In the genomic region with DNA sequence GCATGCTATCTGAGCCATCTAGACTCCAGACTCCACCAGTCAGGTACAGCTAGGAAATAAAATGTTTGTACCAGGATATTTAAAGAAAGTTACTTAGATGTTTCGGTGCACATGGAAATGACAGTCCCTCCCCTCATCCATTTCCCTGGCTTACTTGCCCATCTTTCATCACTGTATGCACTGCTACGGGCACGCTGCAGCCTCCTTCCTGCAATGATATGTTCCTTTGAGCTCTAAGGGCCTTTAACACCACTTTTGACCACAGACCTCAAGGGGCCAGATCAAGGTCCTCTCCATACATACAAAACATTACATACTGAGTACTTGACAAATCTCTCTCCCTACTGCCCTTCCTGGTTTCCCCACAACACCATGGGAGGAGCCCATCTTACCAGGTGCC, we compare ENCODE assay signal across 8 mouse cellular contexts. TPM values are rescaled to one million over a fixed set of nuclear protein-coding genes. Genes with fewer than 3 reads are reported as not detected.
DNase-seq lines count a peak whose midpoint lies in the region; ATAC-seq and TF ChIP-seq lines count a peak whose summit lies in the region.

No protein-coding gene starts in this region.

- no peaks in the 10 kb centered on the region for H3K27me3 ChIP-seq in heart, embryonic 11.5 days (ENCODE audit: control insufficient read depth, insufficient read depth, low read length)
- no peaks in the 10 kb centered on the region for H3K27me3 ChIP-seq in forebrain, embryonic 13.5 days
- no peaks in the 10 kb centered on the region for H3K27me3 ChIP-seq in liver, embryonic 14.5 days (ENCODE audit: control insufficient read depth, insufficient read depth, low read length)

- no peak overlapping the region for H3K27ac ChIP-seq in heart, embryonic 11.5 days (ENCODE audit: low read depth, low read length)
- no peak overlapping the region; the same call in 1 of the 2 replicates for H3K27ac ChIP-seq in forebrain, embryonic 13.5 days
- H3K27ac ChIP-seq in liver, embryonic 14.5 days = peak overlapping the region; percentile 97

- H3K4me1 ChIP-seq in heart, embryonic 11.5 days (ENCODE audit: control insufficient read depth, insufficient read depth, low read length) = peaks cover 9% of the 10 kb centered on the region; the same call in 1 of the 2 replicates
- H3K4me1 ChIP-seq in forebrain, embryonic 13.5 days = peaks cover 23% of the 10 kb centered on the region
- H3K4me1 ChIP-seq in liver, embryonic 14.5 days (replicated peaks; ENCODE audit: control insufficient read depth in 2 of 2, insufficient read depth in 2 of 2, low read length in 1 of 2) = peaks cover 14 to 16% of the 10 kb centered on the region in 2 experiments

- no peak for DNase-seq in heart, postnatal 10 days
- peak; percentile 55 for DNase-seq in A20 (ENCODE audit: low read depth, low spot score)
- peak in 1 of 3 experiments; percentile 65 for DNase-seq in liver, embryonic 14.5 days (ENCODE audit: low read depth in 3 of 3, low spot score in 3 of 3)
- no peak for DNase-seq in frontal cortex, postnatal 25 days (ENCODE audit: low spot score in 2 of 2)
- no peak for DNase-seq in gastrocnemius, postnatal 10 days
- no peak for DNase-seq in lung, adult 18-20 months

- no peak for ATAC-seq in heart, embryonic 11.5 days (replicated peaks; ENCODE audit: insufficient number of reproducible peaks, low FRiP score, low TSS enrichment)
- ATAC-seq in forebrain, embryonic 13.5 days = no peak
- no peak for ATAC-seq in liver, embryonic 14.5 days (ENCODE audit: insufficient read depth)

- H3K9me3 ChIP-seq in heart, embryonic 11.5 days (replicated peaks; ENCODE audit: control insufficient read depth, low read length) = no peaks in the 10 kb centered on the region
- no peaks in the 10 kb centered on the region; the same call in 1 of the 2 replicates for H3K9me3 ChIP-seq in forebrain, embryonic 13.5 days (replicated peaks)
- no peaks in the 10 kb centered on the region for H3K9me3 ChIP-seq in liver, embryonic 14.5 days (ENCODE audit: control insufficient read depth, low read length)

- intact Hi-C loops in heart, postnatal 10 days (cut with DNase I) = no loop called here

- WGBS in heart, embryonic 11.5 days (ENCODE audit: insufficient replicate concordance) = 60% methylated on average over 3 of the region's 3 CpGs
- WGBS in forebrain, embryonic 13.5 days = 84% methylated on average over 3 of the region's 3 CpGs
- 28% methylated on average over 3 of the region's 3 CpGs for WGBS in liver, embryonic 14.5 days (ENCODE audit: insufficient replicate concordance)

- no peak; the same call in 1 of the 2 replicates for TF ChIP-seq EP300 in liver, embryonic 14.5 days (IDR thresholded peaks at IDR 0.05; ENCODE audit: low read depth)

- H3K4me2 ChIP-seq in heart, embryonic 11.5 days = peak overlapping the region; percentile 85
- peak overlapping the region; percentile 81 for H3K4me2 ChIP-seq in forebrain, embryonic 13.5 days
- H3K4me2 ChIP-seq in liver, embryonic 14.5 days (ENCODE audit: low read depth) = peak overlapping the region; percentile 98

- peaks cover 20% of the 10 kb centered on the region for H3K36me3 ChIP-seq in heart, embryonic 11.5 days (ENCODE audit: control insufficient read depth, insufficient read depth, low read length)
- H3K36me3 ChIP-seq in forebrain, embryonic 13.5 days (ENCODE audit: poor library complexity, severe bottlenecking) = peaks cover 65% of the 10 kb centered on the region
- H3K36me3 ChIP-seq in liver, embryonic 14.5 days (replicated peaks; ENCODE audit: control insufficient read depth, insufficient read depth, low read depth) = peaks cover 84% of the 10 kb centered on the region

- H3K4me3 ChIP-seq in heart, embryonic 11.5 days (ENCODE audit: low read depth, low read length) = peak overlapping the region; percentile 78
- peak overlapping the region; percentile 92 for H3K4me3 ChIP-seq in forebrain, embryonic 13.5 days
- H3K4me3 ChIP-seq in liver, embryonic 14.5 days (ENCODE audit: insufficient read depth in 1 of 2, low read depth in 2 of 2, low read length in 2 of 2) = peak overlapping the region; percentile 95 to 97

- no peak for TF ChIP-seq CTCF in liver, embryonic 14.5 days (IDR thresholded peaks at IDR 0.05; ENCODE audit: low read depth)

- H3K9ac ChIP-seq in heart, embryonic 11.5 days (ENCODE audit: low read depth, low read length) = peak overlapping the region; percentile 40
- H3K9ac ChIP-seq in forebrain, embryonic 13.5 days = peak overlapping the region; percentile 98
- peak overlapping the region; percentile 99 for H3K9ac ChIP-seq in liver, embryonic 14.5 days (replicated peaks)

RNA-seq across cellular contexts. Expression of a gene that starts 2.5 kb away (rescaled TPM):
- polyA plus RNA-seq in heart, embryonic 11.5 days (2014; fragmentation: Nextera tagmentation; extraction: Ambion mirVana) = 199 and 232 TPM in 2 replicates
- 10 to 100 TPM; 54.1 to 57.9 TPM for total RNA-seq in heart, postnatal 10 days (2021)
- polyA plus RNA-seq in forebrain, embryonic 13.5 days (2015; fragmentation: Nextera tagmentation; extraction: Ambion mirVana) = 393 TPM in 2 replicates
- 177 and 217 TPM in 2 replicates for polyA plus RNA-seq in liver, embryonic 14.5 days (2012; rRNA removed)
- polyA plus RNA-seq in liver, embryonic 14.5 days (2014; fragmentation: Nextera tagmentation; extraction: Ambion mirVana) = 168 and 190 TPM in 2 replicates
- 10 to 100 TPM; 41.0 to 47.2 TPM for total RNA-seq in gastrocnemius, postnatal 10 days (2021)

RNA-seq across cellular contexts. Expression of a gene that starts 7.1 kb away (rescaled TPM):
- polyA plus RNA-seq in heart, embryonic 11.5 days (2014; fragmentation: Nextera tagmentation; extraction: Ambion mirVana) = 258 and 291 TPM in 2 replicates
- total RNA-seq in heart, postnatal 10 days (2021) = 10 to 100 TPM; 54.2 to 55.2 TPM
- 91.6 and 92.2 TPM in 2 replicates for polyA plus RNA-seq in forebrain, embryonic 13.5 days (2015; fragmentation: Nextera tagmentation; extraction: Ambion mirVana)
- 837 and 876 TPM in 2 replicates for polyA plus RNA-seq in liver, embryonic 14.5 days (2012; rRNA removed)
- polyA plus RNA-seq in liver, embryonic 14.5 days (2014; fragmentation: Nextera tagmentation; extraction: Ambion mirVana) = 1,376 and 1,452 TPM in 2 replicates
- total RNA-seq in gastrocnemius, postnatal 10 days (2021) = 10 to 100 TPM; 29.2 to 31.0 TPM

RNA-seq across cellular contexts. Expression of a gene that starts 11.1 kb away (rescaled TPM):
- polyA plus RNA-seq in heart, embryonic 11.5 days (2014; fragmentation: Nextera tagmentation; extraction: Ambion mirVana) = 40.2 and 46.3 TPM in 2 replicates
- total RNA-seq in heart, postnatal 10 days (2021) = 10 to 100 TPM; 21.1 to 25.2 TPM
- 36.8 and 40.1 TPM in 2 replicates for polyA plus RNA-seq in forebrain, embryonic 13.5 days (2015; fragmentation: Nextera tagmentation; extraction: Ambion mirVana)
- polyA plus RNA-seq in liver, embryonic 14.5 days (2012; rRNA removed) = 16.4 and 19.5 TPM in 2 replicates
- 18.8 and 20.2 TPM in 2 replicates for polyA plus RNA-seq in liver, embryonic 14.5 days (2014; fragmentation: Nextera tagmentation; extraction: Ambion mirVana)
- 10 to 100 TPM; 11.7 to 17.0 TPM for total RNA-seq in gastrocnemius, postnatal 10 days (2021)

RNA-seq across cellular contexts. Expression of a gene that starts 16.9 kb away (rescaled TPM):
- 4.7 and 7.1 TPM in 2 replicates for polyA plus RNA-seq in heart, embryonic 11.5 days (2014; fragmentation: Nextera tagmentation; extraction: Ambion mirVana)
- 10 to 100 TPM; 14.2 to 17.6 TPM for total RNA-seq in heart, postnatal 10 days (2021)
- polyA plus RNA-seq in forebrain, embryonic 13.5 days (2015; fragmentation: Nextera tagmentation; extraction: Ambion mirVana) = 14.0 and 19.6 TPM in 2 replicates
- polyA plus RNA-seq in liver, embryonic 14.5 days (2012; rRNA removed) = 13.0 and 17.3 TPM in 2 replicates
- 7.4 and 8.9 TPM in 2 replicates for polyA plus RNA-seq in liver, embryonic 14.5 days (2014; fragmentation: Nextera tagmentation; extraction: Ambion mirVana)
- 10 to 100 TPM in 1 of 2 experiments, 1 to 10 TPM in 1; 7.5 to 15.7 TPM for total RNA-seq in gastrocnemius, postnatal 10 days (2021)

RNA-seq across cellular contexts. Expression of a gene that starts 24.5 kb away (rescaled TPM):
- 15.1 and 19.8 TPM in 2 replicates for polyA plus RNA-seq in heart, embryonic 11.5 days (2014; fragmentation: Nextera tagmentation; extraction: Ambion mirVana)
- 10 to 100 TPM; 22.4 to 22.8 TPM for total RNA-seq in heart, postnatal 10 days (2021)
- polyA plus RNA-seq in forebrain, embryonic 13.5 days (2015; fragmentation: Nextera tagmentation; extraction: Ambion mirVana) = 34.9 and 37.9 TPM in 2 replicates
- 9.4 and 9.7 TPM in 2 replicates for polyA plus RNA-seq in liver, embryonic 14.5 days (2012; rRNA removed)
- polyA plus RNA-seq in liver, embryonic 14.5 days (2014; fragmentation: Nextera tagmentation; extraction: Ambion mirVana) = 11.5 and 12.0 TPM in 2 replicates
- total RNA-seq in gastrocnemius, postnatal 10 days (2021) = 10 to 100 TPM; 18.2 to 20.2 TPM

Comparison
In these comparisons a context has a peak if more than half of its experiments do, and no peak if none do; other contexts are left out.
1. H3K9ac ChIP-seq: peak in every context shown above with its lines; median percentile 99 in liver, embryonic 14.5 days; 98 in forebrain, embryonic 13.5 days; 40 in heart, embryonic 11.5 days.